Mouse (Mus musculus): ENCODE measurements at regions not wholly inside any gene's neighbourhood (a gene's known extent, or its start where the extent isn't known, plus 50 kb on each side); places are given as distances from the start of the nearest gene placed in this dataset.

GRCm38 (mm10) chr17:81210389-81210788 is 145.5 kb upstream of the Thumpd2 start:
- Histone ChIP-seq H3K4me2 (ENCODE audit: low read depth) (no peak overlapping the region), H3K27ac (ENCODE audit: low read depth, low read length) (no peak overlapping the region), H3K9ac (ENCODE audit: low read length) (no peak overlapping the region), H3K4me3 (ENCODE audit: low read depth, low read length) (no peak overlapping the region), H3K27me3 (ENCODE audit: control insufficient read depth, insufficient read depth, low read length) (no peaks in the 10 kb centered on the region), H3K36me3 (ENCODE audit: control insufficient read depth, insufficient read depth, low read length) (no peaks in the 10 kb centered on the region), H3K4me1 (ENCODE audit: control insufficient read depth, insufficient read depth, low read length) (no peaks in the 10 kb centered on the region), H3K9me3 (ENCODE audit: control insufficient read depth, low read length) (no peaks in the 10 kb centered on the region)
- 75% methylated on average over 2 of the region's 2 CpGs for WGBS
- DNase-seq (ENCODE audit: low spot score): no peak
- ATAC-seq (ENCODE audit: insufficient read depth, low FRiP score, low TSS enrichment): no peak

GRCm38 (mm10) chr17:81209323-81209722 is 144.4 kb upstream of the Thumpd2 start:
- H3K4me2 ChIP-seq (ENCODE audit: low read depth): no peak overlapping the region
- H3K27ac ChIP-seq (ENCODE audit: low read depth, low read length): no peak overlapping the region
- 89% methylated on average over 3 of the region's 3 CpGs for WGBS
- DNase-seq (ENCODE audit: low spot score) (no peak), ATAC-seq (ENCODE audit: insufficient read depth, low FRiP score, low TSS enrichment) (no peak)
- no peaks in the 10 kb centered on the region for H3K4me1 ChIP-seq (ENCODE audit: control insufficient read depth, insufficient read depth, low read length)
- no peaks in the 10 kb centered on the region for H3K36me3 ChIP-seq (ENCODE audit: control insufficient read depth, insufficient read depth, low read length)
- H3K4me3 ChIP-seq (ENCODE audit: low read depth, low read length): no peak overlapping the region
- no peaks in the 10 kb centered on the region for H3K27me3 ChIP-seq (ENCODE audit: control insufficient read depth, insufficient read depth, low read length)
- H3K9ac ChIP-seq (ENCODE audit: low read length): no peak overlapping the region
- no peaks in the 10 kb centered on the region for H3K9me3 ChIP-seq (ENCODE audit: control insufficient read depth, low read length)

- 39% methylated on average over 8 of the region's 8 CpGs for WGBS
- ATAC-seq (ENCODE audit: insufficient read depth, low FRiP score, low TSS enrichment): 0 out of 2 replicates have a peak, but pooled peaks have one; percentile 23
- no peaks in the 10 kb centered on the region for H3K4me1 ChIP-seq (ENCODE audit: control insufficient read depth, insufficient read depth, low read length)
- no peaks in the 10 kb centered on the region for H3K36me3 ChIP-seq (ENCODE audit: control insufficient read depth, insufficient read depth, low read length)
- DNase-seq (ENCODE audit: low spot score): no peak
- H3K9me3 ChIP-seq (ENCODE audit: control insufficient read depth, low read length): no peaks in the 10 kb centered on the region
- no peaks in the 10 kb centered on the region for H3K27me3 ChIP-seq (ENCODE audit: control insufficient read depth, insufficient read depth, low read length)
- H3K4me3 ChIP-seq (ENCODE audit: low read depth, low read length): no peak overlapping the region
- no peak overlapping the region for H3K4me2 ChIP-seq (ENCODE audit: low read depth)
- H3K27ac ChIP-seq (ENCODE audit: low read depth, low read length): no peak overlapping the region
- no peak overlapping the region for H3K9ac ChIP-seq (ENCODE audit: low read length)
Measured at GRCm38 (mm10) chr17:81201052-81201451, 136.2 kb upstream of the Thumpd2 start.

DNA sequence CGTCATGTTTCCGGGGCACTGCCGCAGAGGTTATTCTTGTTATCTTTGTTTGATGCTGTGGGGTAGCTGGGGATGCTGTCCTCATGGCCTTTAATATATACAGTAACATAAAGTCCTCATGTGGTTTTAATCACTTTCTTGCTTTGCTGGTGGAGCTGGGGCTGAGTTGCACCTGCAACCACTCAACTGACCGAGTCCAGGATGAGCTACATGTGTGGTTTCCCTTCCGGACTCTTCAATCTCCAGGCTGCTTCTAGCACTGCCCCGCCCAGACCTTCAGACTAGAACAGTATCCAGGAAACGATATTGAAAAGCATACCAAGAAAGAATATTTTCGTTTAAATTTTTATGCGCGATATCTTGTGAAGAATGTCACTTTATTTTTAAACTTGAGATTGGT is 129.1 kb upstream of the Thumpd2 start:
- DNase-seq (ENCODE audit: low spot score) (no peak), ATAC-seq (ENCODE audit: insufficient read depth, low FRiP score, low TSS enrichment) (no peak)
- 88% methylated on average over 10 of the region's 10 CpGs for WGBS
- no peaks in the 10 kb centered on the region for H3K4me1 ChIP-seq (ENCODE audit: control insufficient read depth, insufficient read depth, low read length)
- H3K9ac ChIP-seq (ENCODE audit: low read length): no peak overlapping the region
- no peak overlapping the region for H3K27ac ChIP-seq (ENCODE audit: low read depth, low read length)
- H3K27me3 ChIP-seq (ENCODE audit: control insufficient read depth, insufficient read depth, low read length): no peaks in the 10 kb centered on the region
- H3K9me3 ChIP-seq (ENCODE audit: control insufficient read depth, low read length): no peaks in the 10 kb centered on the region
- no peaks in the 10 kb centered on the region for H3K36me3 ChIP-seq (ENCODE audit: control insufficient read depth, insufficient read depth, low read length)
- H3K4me3 ChIP-seq (ENCODE audit: low read depth, low read length): no peak overlapping the region
- no peak overlapping the region for H3K4me2 ChIP-seq (ENCODE audit: low read depth)

GRCm38 (mm10) chr17:81193230-81193871 is 128.5 kb upstream of the Thumpd2 start:
- no peaks in the 10 kb centered on the region for H3K27me3 ChIP-seq (ENCODE audit: control insufficient read depth, insufficient read depth, low read length)
- no peak overlapping the region for H3K4me2 ChIP-seq (ENCODE audit: low read depth)
- DNase-seq (ENCODE audit: low spot score): peak; percentile 66
- no peaks in the 10 kb centered on the region for H3K9me3 ChIP-seq (ENCODE audit: control insufficient read depth, low read length)
- ATAC-seq (ENCODE audit: insufficient read depth, low FRiP score, low TSS enrichment): no peak
- H3K36me3 ChIP-seq (ENCODE audit: control insufficient read depth, insufficient read depth, low read length): no peaks in the 10 kb centered on the region
- H3K27ac ChIP-seq (ENCODE audit: low read depth, low read length): no peak overlapping the region
- whole genome bisulfite sequencing: 40% methylated on average over 8 of the region's 8 CpGs
- no peaks in the 10 kb centered on the region for H3K4me1 ChIP-seq (ENCODE audit: control insufficient read depth, insufficient read depth, low read length)
- no peak overlapping the region for H3K4me3 ChIP-seq (ENCODE audit: low read depth, low read length)
- H3K9ac ChIP-seq (ENCODE audit: low read length): no peak overlapping the region

DNA sequence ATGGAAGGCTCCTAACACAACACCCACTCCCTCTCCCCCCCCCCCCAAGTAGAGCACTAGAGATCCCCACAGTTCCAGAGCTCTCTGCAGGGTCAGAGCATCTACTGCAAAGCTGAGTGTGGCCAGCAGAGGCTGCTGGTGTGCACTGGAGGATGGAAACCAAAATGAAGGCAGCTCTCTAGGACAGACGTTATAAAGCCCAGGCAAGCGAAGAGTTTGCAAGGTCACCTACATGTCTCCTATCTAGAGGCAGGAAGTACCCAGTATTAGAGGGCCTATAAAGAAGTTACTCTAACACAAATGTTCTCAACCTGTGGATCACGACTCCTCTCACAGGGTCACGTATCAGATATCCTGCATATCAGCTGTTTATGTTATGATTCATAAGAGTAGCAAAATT is 125.1 kb upstream of the Thumpd2 start:
- peak; percentile 57 for DNase-seq (ENCODE audit: low spot score)
- no peaks in the 10 kb centered on the region for H3K9me3 ChIP-seq (ENCODE audit: control insufficient read depth, low read length)
- H3K4me1 ChIP-seq (ENCODE audit: control insufficient read depth, insufficient read depth, low read length): no peaks in the 10 kb centered on the region
- H3K27ac ChIP-seq (ENCODE audit: low read depth, low read length): no peak overlapping the region
- no peak overlapping the region for H3K4me3 ChIP-seq (ENCODE audit: low read depth, low read length)
- peak; percentile 51; the same call in 1 of the 2 replicates for ATAC-seq (ENCODE audit: insufficient read depth, low FRiP score, low TSS enrichment)
- 64% methylated on average over 4 of the region's 4 CpGs for WGBS
- no peaks in the 10 kb centered on the region for H3K27me3 ChIP-seq (ENCODE audit: control insufficient read depth, insufficient read depth, low read length)
- H3K9ac ChIP-seq (ENCODE audit: low read length): no peak overlapping the region
- H3K36me3 ChIP-seq (ENCODE audit: control insufficient read depth, insufficient read depth, low read length): no peaks in the 10 kb centered on the region
- no peak overlapping the region for H3K4me2 ChIP-seq (ENCODE audit: low read depth)

- DNase-seq (ENCODE audit: low spot score): no peak
- Histone ChIP-seq H3K4me3 (ENCODE audit: low read depth, low read length) (no peak overlapping the region), H3K9ac (ENCODE audit: low read length) (no peak overlapping the region), H3K27ac (ENCODE audit: low read depth, low read length) (no peak overlapping the region), H3K4me2 (ENCODE audit: low read depth) (no peak overlapping the region), H3K36me3 (ENCODE audit: control insufficient read depth, insufficient read depth, low read length) (no peaks in the 10 kb centered on the region), H3K9me3 (ENCODE audit: control insufficient read depth, low read length) (no peaks in the 10 kb centered on the region), H3K4me1 (ENCODE audit: control insufficient read depth, insufficient read depth, low read length) (no peaks in the 10 kb centered on the region), H3K27me3 (ENCODE audit: control insufficient read depth, insufficient read depth, low read length) (no peaks in the 10 kb centered on the region)
- no peak for ATAC-seq (ENCODE audit: insufficient read depth, low FRiP score, low TSS enrichment)
- WGBS: 79% methylated on average over 1 of the region's 1 CpGs
Measured at GRCm38 (mm10) chr17:81185685-81186084, 120.8 kb upstream of the Thumpd2 start.

DNA sequence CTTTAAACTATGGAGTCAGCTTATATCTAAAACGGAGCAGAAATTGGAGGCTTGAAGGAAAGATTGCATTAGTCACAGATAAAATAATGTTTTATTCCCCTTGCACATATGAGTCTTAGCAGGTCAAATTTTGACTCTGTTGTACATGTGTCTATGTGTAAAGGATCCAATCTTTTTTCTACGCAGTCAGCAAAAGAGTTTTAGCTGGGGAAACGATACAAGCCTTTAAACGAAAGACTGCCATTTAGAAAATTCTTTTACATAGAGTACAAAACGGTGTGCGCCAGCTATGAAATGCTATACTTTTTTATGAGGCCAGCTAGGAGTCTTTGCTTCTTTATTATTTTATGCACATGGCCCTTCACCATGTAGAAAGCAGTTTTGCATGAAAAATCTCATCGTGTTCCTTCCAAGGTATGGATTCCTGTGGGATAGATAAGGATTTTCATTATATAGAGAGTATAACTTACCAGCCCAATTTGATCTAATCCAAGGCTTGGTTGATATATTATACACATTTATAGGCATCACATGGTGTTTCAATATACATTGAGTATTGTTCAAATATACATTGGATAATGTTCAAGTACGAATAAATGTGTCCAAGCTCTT is 116.0 kb upstream of the Thumpd2 start:
- no peak overlapping the region for H3K27ac ChIP-seq (ENCODE audit: low read depth, low read length)
- ATAC-seq (ENCODE audit: insufficient read depth, low FRiP score, low TSS enrichment): no peak
- no peak for DNase-seq (ENCODE audit: low spot score)
- H3K4me2 ChIP-seq (ENCODE audit: low read depth): no peak overlapping the region
- H3K4me3 ChIP-seq (ENCODE audit: low read depth, low read length): no peak overlapping the region
- H3K36me3 ChIP-seq (ENCODE audit: control insufficient read depth, insufficient read depth, low read length): no peaks in the 10 kb centered on the region
- H3K9ac ChIP-seq (ENCODE audit: low read length): no peak overlapping the region
- 91% methylated on average over 8 of the region's 8 CpGs for WGBS
- H3K4me1 ChIP-seq (ENCODE audit: control insufficient read depth, insufficient read depth, low read length): no peaks in the 10 kb centered on the region
- no peaks in the 10 kb centered on the region for H3K9me3 ChIP-seq (ENCODE audit: control insufficient read depth, low read length)
- no peaks in the 10 kb centered on the region for H3K27me3 ChIP-seq (ENCODE audit: control insufficient read depth, insufficient read depth, low read length)

GRCm38 (mm10) chr17:81176306-81176705 is 111.4 kb upstream of the Thumpd2 start:
- no peaks in the 10 kb centered on the region for H3K36me3 ChIP-seq (ENCODE audit: control insufficient read depth, insufficient read depth, low read length)
- no peak overlapping the region for H3K27ac ChIP-seq (ENCODE audit: low read depth, low read length)
- DNase-seq (ENCODE audit: low spot score) (no peak), ATAC-seq (ENCODE audit: insufficient read depth, low FRiP score, low TSS enrichment) (no peak)
- H3K4me1 ChIP-seq (ENCODE audit: control insufficient read depth, insufficient read depth, low read length): no peaks in the 10 kb centered on the region
- 93% methylated on average over 3 of the region's 3 CpGs for WGBS
- H3K27me3 ChIP-seq (ENCODE audit: control insufficient read depth, insufficient read depth, low read length): no peaks in the 10 kb centered on the region
- H3K4me2 ChIP-seq (ENCODE audit: low read depth): no peak overlapping the region
- H3K4me3 ChIP-seq (ENCODE audit: low read depth, low read length): no peak overlapping the region
- H3K9ac ChIP-seq (ENCODE audit: low read length): no peak overlapping the region
- no peaks in the 10 kb centered on the region for H3K9me3 ChIP-seq (ENCODE audit: control insufficient read depth, low read length)

All from neural tube, embryonic 11.5 days (tissue).